Mouse (Mus musculus) forebrain, embryonic 14.5 days (tissue): ENCODE data around the gene Arg1. TPM values are rescaled to one million over a fixed set of nuclear protein-coding genes. Genes with fewer than 3 reads are reported as not detected.

ENCODE experiments used
- ATAC-seq: fragments of 200-750 bp; cut with Nextera tagmentation; 2 replicates; pipeline ENCODE4 v1.8.0; 2017; ENCODE audit warnings: mild to moderate bottlenecking, moderate library complexity
- DNase-seq: peaks from one replicate; pipeline ENCODE4 v3.0.0-alpha.2; 2015; ENCODE audit warnings: low spot score
- H3K27ac ChIP-seq: fragments of 300-500 bp; sonication (generic); 2 replicates; pipeline ENCODE4 v1.5.1; 2014; ENCODE audit warnings: low read depth, mild to moderate bottlenecking, control low read depth, low read length, moderate library complexity
- H3K27me3 ChIP-seq: fragments of 300-500 bp; sonication (generic); replicated peaks from 2 replicates; pipeline ENCODE4 v1.6.1; 2014; ENCODE audit warnings: low read length, control low read depth, mixed read lengths; ENCODE audit not compliant: control insufficient read depth, insufficient read depth
- H3K36me3 ChIP-seq: fragments of 300-500 bp; sonication (generic); 2 replicates; pipeline ENCODE4 v1.6.1; 2014; ENCODE audit warnings: low read length, control low read depth; ENCODE audit not compliant: control insufficient read depth, insufficient read depth
- H3K4me1 ChIP-seq: fragments of 300-500 bp; sonication (generic); 2 replicates; pipeline ENCODE4 v1.6.1; 2014; ENCODE audit warnings: antibody characterized with exemption, low read length, control low read depth; ENCODE audit not compliant: control insufficient read depth, insufficient read depth
- H3K4me2 ChIP-seq: fragments of 300-500 bp; sonication (generic); 2 replicates; pipeline ENCODE4 v1.6.1; 2014; ENCODE audit warnings: mild to moderate bottlenecking, control low read depth, low read length
- H3K4me3 ChIP-seq: fragments of 300-500 bp; sonication (generic); 2 replicates; pipeline ENCODE4 v1.5.1; 2014; ENCODE audit warnings: low read depth, low read length, control low read depth
- H3K9ac ChIP-seq: fragments of 300-500 bp; sonication (generic); 2 replicates; pipeline ENCODE4 v1.6.1; 2014; ENCODE audit warnings: mild to moderate bottlenecking, low read length, control low read depth, moderate library complexity
- H3K9me3 ChIP-seq: fragments of 300-500 bp; sonication (generic); replicated peaks from 2 replicates; pipeline ENCODE4 v1.6.1; 2016; ENCODE audit warnings: low read length, control low read depth, mixed read lengths; ENCODE audit not compliant: control insufficient read depth
- WGBS: fragments of 180-500 bp; shearing (Covaris S2); extraction: QIAGEN DNeasy Blood & Tissue Kit; methylation state at CpG from one replicate; pipeline ENCODE4 v1.1.7; 2014; 5-methylcytosine and 5-hydroxymethylcytosine counted together
- polyA plus RNA-seq: library from polyadenylated mRNA; unstranded; fragments of >200 nt; fragmentation: Nextera tagmentation; extraction: Ambion mirVana; gene quantifications from 2 replicates; pipeline ENCODE4 v1.2.1, GENCODE M21; 2014

Arg1 gene
- polyA plus RNA-seq: 0.87 and 1.0 TPM in 2 replicates

DNA sequence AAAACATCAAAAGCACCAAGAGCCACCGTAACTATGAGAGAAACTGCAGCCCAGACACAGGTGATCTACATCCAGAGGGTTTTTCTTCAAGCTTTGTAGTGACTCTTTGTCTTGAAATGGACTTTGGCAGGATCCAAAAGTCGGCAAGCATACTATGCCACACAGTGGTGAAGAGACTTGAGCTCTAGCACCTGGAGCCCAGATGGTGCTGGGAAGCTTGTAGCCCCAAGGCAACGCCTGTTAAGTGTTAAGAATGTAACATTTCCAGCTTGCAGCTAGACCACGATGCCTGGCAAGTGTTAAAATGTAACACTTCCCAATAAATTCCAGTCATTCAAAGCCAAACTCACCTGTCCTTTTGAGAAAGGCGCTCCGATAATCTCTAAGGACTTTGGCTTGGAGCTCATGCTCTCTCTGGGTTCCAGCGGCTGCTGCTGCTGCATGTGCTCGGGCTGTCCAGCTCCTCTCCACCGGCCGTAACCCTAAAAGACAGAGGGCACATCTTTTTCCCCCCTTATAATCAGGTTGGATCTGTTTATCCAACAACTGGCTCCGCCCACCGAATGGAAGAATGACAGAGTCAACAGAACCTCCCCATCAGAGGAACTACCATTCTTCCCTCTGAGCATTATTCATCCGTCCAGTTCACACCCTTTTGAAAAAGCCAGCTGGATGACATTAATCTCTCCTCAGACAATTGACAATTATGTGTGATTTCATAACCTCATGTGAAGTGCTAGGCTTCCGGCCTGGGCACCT lies at the start of gene Arg1:
Arg1 (minus strand) TSS at position 523 of the 759 bp plus-strand sequence.
- peak; percentile 60; the same call in 1 of the 2 replicates for ATAC-seq
- DNase-seq: peak; percentile 18
- no peak within 1 kb of the TSS for H3K27ac ChIP-seq

DNA sequence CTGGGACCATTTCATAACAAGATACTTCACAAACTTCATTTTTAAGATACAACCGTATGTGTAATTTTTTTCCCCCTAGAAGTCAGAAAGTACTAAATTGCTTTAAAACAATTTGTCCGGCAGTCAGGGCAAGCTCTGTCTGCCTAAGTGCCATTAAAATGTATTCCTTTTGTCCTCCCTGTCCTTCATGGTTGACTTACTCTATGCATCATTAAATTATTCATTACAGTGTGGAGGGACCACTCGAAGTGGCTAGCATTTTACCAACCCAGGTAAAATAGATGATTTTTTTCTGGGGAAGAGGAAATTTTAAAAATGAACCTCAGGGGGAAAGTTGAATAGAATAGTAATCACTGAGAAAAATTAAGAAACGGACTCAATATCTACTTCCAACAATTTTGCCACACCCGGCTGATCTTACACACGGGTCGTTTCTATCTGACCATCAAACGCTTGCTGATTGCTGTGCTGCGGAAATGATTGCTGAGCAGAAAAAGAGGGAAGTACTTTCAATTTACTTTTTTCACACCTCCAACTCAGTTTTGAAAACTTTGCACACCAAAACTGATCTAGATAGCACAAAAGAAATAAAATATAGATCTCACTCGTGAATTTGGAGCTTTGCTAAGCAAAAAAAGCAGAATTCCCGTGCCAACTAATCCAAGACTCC lies 46.7 kb upstream of the Arg1 start:
- Histone ChIP-seq H3K9ac (no peak overlapping the region), H3K27me3 (no peaks in the 10 kb centered on the region), H3K27ac (no peak overlapping the region), H3K4me3 (no peak overlapping the region), H3K9me3 (no peaks in the 10 kb centered on the region), H3K4me2 (no peak overlapping the region), H3K36me3 (no peaks in the 10 kb centered on the region), H3K4me1 (no peaks in the 10 kb centered on the region)
- DNase-seq (no peak), ATAC-seq (no peak)
- 81% methylated on average over 11 of the region's 11 CpGs for WGBS

More for the DNA sequence above, at the start of gene Arg1:
- H3K9ac ChIP-seq: no peak within 1 kb of the TSS
- 79% methylated on average over 14 of the region's 14 CpGs for WGBS
- H3K36me3 ChIP-seq: no peaks in the 10 kb centered on the region
- H3K4me3 ChIP-seq: no peak within 1 kb of the TSS
- no peaks in the 10 kb centered on the region for H3K4me1 ChIP-seq
- no peak within 1 kb of the TSS for H3K4me2 ChIP-seq
- no peaks in the 10 kb centered on the region for H3K27me3 ChIP-seq
- H3K9me3 ChIP-seq: no peaks in the 10 kb centered on the region

DNA sequence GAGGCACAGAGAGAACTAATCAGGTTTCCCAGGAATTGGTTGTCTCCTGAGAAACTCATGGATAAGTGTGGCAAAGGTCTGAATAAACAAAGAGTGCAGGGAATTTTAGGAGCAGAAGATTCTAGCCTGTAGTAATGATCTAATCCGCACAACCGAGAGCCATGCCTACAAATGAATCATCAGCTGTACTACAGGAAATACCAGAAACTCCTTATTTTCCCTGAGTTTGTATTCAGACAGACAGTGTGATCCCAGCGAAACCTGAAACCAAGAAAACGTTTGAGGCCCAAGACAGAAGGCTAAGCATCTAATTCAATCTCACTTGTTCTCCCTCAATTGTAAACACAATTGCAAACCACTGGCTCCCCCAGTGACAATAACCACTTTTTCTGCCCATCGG lies 46.1 kb upstream of the Arg1 start:
- H3K27me3 ChIP-seq: no peaks in the 10 kb centered on the region
- H3K9ac ChIP-seq: no peak overlapping the region
- H3K4me2 ChIP-seq: no peak overlapping the region
- no peaks in the 10 kb centered on the region for H3K9me3 ChIP-seq
- H3K4me1 ChIP-seq: no peaks in the 10 kb centered on the region
- H3K27ac ChIP-seq: no peak overlapping the region
- DNase-seq (no peak), ATAC-seq (no peak)
- 71% methylated on average over 5 of the region's 5 CpGs for WGBS
- H3K4me3 ChIP-seq: no peak overlapping the region
- no peaks in the 10 kb centered on the region for H3K36me3 ChIP-seq

DNA sequence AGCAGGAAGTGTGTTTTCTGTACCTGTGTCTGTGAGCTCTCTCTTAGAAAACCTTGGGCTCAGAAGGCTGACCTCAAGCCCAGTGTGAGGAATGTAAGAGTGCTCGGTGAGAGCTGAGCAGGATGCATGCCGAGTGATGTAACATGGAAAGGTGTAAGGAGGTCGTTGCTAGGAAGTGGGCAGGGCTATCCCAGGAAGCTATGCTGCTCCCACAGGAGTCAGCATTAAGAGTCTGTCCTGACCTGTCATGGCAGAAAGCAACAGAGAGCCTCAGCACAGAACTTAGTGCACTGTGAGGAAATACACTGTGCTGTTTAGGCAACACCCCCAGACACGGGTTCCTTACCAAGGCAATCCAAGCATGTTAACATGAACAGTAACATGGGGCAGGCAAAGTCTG lies 45.6 kb upstream of the Arg1 start:
- Histone ChIP-seq H3K4me2 (no peak overlapping the region), H3K27ac (no peak overlapping the region), H3K36me3 (no peaks in the 10 kb centered on the region), H3K4me3 (no peak overlapping the region), H3K9me3 (no peaks in the 10 kb centered on the region), H3K27me3 (no peaks in the 10 kb centered on the region), H3K4me1 (no peaks in the 10 kb centered on the region), H3K9ac (no peak overlapping the region)
- ATAC-seq: no peak
- 74% methylated on average over 4 of the region's 4 CpGs for WGBS
- DNase-seq: no peak

DNA sequence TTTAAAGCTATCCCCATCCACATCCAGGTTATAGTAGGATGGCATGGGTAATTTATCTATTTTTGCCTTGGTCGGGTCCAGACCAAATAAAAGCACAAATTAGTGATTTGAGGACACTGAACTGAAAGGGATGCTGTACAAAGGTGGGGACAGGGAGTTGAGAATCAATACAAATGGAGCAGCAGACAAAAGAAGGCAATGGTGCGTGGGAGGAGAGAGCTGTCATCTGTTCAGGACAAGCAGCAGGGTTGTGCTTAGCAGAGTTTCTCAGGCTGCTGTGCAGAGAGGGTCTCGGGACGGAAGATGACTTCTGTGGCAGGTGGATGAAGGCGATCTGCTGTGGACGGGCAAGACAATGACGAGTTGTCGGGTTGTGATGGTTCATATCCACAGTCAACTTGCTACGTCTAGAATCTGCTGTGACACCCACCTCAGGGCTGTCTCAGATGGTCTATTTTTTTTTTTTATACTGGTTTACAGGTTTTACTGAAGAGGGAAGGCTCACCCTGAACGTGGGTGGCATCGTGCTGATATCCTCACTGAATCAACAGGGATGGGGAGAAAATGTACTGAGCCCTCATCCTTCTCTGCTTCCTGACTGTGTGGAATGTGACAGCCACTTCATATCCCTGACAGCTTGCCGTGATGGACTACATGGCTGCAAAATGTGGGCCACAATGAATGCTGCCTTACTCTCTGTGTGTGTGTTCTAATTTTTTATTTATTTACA lies 38.7 kb upstream of the Arg1 start:
- Histone ChIP-seq H3K9ac (no peak overlapping the region), H3K9me3 (no peaks in the 10 kb centered on the region), H3K4me1 (no peaks in the 10 kb centered on the region), H3K4me2 (no peak overlapping the region), H3K4me3 (no peak overlapping the region), H3K36me3 (no peaks in the 10 kb centered on the region), H3K27ac (no peak overlapping the region), H3K27me3 (no peaks in the 10 kb centered on the region)
- DNase-seq (no peak), ATAC-seq (no peak)
- WGBS: 77% methylated on average over 12 of the region's 12 CpGs

DNA sequence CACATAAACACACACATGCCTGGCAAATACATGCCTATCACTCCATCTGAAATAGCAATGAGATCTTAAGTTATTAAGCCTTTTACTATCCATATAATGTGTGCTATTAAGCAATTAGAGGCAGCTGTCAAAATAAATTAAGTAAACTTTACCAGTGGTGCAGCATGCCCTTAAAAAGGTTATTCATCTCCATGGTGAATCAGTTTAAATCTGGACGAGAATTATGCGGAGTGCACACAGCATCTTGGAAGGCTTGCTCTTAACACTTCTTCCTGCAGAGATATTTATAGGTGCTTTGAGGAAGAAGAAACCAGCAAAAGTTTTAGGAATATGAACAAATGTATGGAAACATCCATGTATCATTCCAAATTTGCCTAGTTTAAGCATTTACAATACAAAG lies 34.6 kb upstream of the Arg1 start:
- Histone ChIP-seq H3K9ac (no peak overlapping the region), H3K27ac (no peak overlapping the region), H3K4me3 (no peak overlapping the region), H3K36me3 (no peaks in the 10 kb centered on the region), H3K4me1 (peaks cover 8% of the 10 kb centered on the region; the same call in 1 of the 2 replicates), H3K9me3 (no peaks in the 10 kb centered on the region), H3K4me2 (no peak overlapping the region), H3K27me3 (no peaks in the 10 kb centered on the region)
- DNase-seq (no peak), ATAC-seq (no peak)
- 26% methylated on average over 2 of the region's 2 CpGs for WGBS

DNA sequence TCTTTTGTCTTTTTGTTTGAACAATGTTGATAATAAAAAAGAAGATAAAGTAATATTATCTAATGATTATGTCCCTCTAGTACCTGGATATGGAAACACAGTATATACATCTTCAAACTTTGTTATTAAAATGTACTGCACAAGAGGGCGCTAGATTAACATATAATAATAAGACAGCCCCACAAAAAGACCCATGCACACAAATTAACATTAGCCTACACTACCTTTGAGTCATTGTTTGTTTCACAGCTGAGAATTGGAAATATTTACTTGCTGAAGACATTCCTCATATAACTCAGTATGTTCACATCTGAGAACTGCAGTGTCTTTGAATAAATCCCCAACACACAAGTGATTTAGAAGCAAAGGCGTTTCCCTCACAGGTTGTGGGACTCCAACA lies 33.8 kb upstream of the Arg1 start:
- Histone ChIP-seq H3K9ac (no peak overlapping the region), H3K36me3 (no peaks in the 10 kb centered on the region), H3K4me3 (no peak overlapping the region), H3K4me2 (no peak overlapping the region), H3K27me3 (no peaks in the 10 kb centered on the region), H3K9me3 (no peaks in the 10 kb centered on the region), H3K27ac (no peak overlapping the region), H3K4me1 (peaks cover 8% of the 10 kb centered on the region; the same call in 1 of the 2 replicates)
- peak; percentile 68 for ATAC-seq
- peak; percentile 80 for DNase-seq
- WGBS: 44% methylated on average over 2 of the region's 2 CpGs

DNA sequence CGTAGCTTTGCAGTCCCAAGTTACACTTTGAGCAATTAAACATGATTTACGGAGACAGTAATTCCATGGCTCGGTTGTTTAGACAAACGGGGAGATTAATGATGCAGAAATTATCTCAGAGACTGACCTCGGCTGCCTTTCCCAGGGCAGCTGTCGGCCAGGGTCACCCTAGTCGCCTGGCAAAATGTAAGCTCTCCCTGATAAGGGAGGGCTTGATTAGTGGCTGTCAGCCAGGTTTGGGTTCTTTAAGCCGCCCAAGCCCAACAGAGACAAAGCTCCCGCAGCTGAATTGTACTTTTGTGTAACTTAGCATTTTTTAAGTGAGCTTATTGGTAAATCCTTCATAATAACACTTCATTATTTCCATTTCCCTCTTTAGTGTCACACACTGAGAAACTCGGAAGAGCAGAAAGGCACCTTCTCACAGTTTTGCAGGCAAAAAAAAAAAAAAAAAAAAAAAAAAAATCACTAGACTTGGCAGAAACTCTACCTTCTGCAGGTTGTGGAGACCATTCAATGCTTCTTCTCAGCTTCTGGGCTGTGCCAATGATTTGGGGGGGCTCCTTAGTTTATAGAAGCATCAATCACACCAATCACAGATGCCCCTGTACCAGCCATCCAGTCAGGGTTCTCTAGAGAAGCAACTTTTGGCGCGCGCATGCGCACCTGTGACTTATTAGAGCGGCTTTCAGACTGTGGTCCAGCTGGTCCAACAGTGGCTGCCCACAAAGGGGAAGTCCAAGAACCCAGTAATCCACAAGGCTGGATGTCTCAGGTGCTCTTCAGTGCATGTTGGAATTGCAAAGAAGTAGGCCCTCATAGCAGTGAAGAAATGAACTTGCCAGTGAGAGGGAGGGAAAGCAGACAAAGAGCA lies 32.0 kb upstream of the Arg1 start:
- Histone ChIP-seq H3K27ac (no peak overlapping the region), H3K9me3 (no peaks in the 10 kb centered on the region), H3K4me1 (peaks cover 8% of the 10 kb centered on the region; the same call in 1 of the 2 replicates), H3K9ac (no peak overlapping the region), H3K4me3 (no peak overlapping the region), H3K36me3 (no peaks in the 10 kb centered on the region), H3K4me2 (no peak overlapping the region), H3K27me3 (no peaks in the 10 kb centered on the region)
- ATAC-seq (peak; percentile 33; the same call in 1 of the 2 replicates), DNase-seq (peak; percentile 61)
- 36% methylated on average over 15 of the region's 15 CpGs for WGBS
